Comparison of ENCODE assay signal across 19 mouse cellular contexts in genomic region chr10:32029996-32030395, GRCm38 (mm10).
DNase-seq lines count a peak whose midpoint lies in the region; ATAC-seq lines count a peak whose summit lies in the region.
"Had no signal": no experiment of that assay in that cellular context is flagged by ENCODE, and none has a peak within 500 bp of the region (broad histone marks: within the 10 kb centered on the region; RNA-seq: fewer than 3 reads in every experiment).

No protein-coding gene starts in this region.

- DNase-seq in frontal cortex, postnatal 10 days (ENCODE audit: low spot score in 2 of 2): no peak
- DNase-seq in layer of hippocampus, adult 9-11 months: peak; percentile 13
- DNase-seq in layer of hippocampus, adult 9-10 months (ENCODE audit: low spot score): no peak
- DNase-seq in right cerebral cortex, adult 18-20 months: peak; percentile 36
- DNase-seq in right cerebral cortex, postnatal 4 days: no peak
- DNase-seq in right cerebral cortex, postnatal 25 days: peak; percentile 13
- DNase-seq in spleen, adult 18-20 months: no peak
- DNase-seq: adrenal gland, postnatal 14 days; cerebellum, adult 18-20 months; cerebellum, adult 9-11 months; cerebellum, postnatal 36 days; gastrocnemius, postnatal 10 days; heart, adult 18-20 months; heart, postnatal 10 days; heart, postnatal 4 days had no signal

- ATAC-seq in frontal cortex, adult (ENCODE audit: low TSS enrichment): peak; percentile 60
- ATAC-seq: activated CD4-positive, CD25-positive, alpha-beta regulatory T cell, adult 4 months; forebrain, embryonic 13.5 days; hindbrain, embryonic 16.5 days had no signal

Comparison
In these comparisons a context has a peak if more than half of its experiments do, and no peak if none do; other contexts are left out.
1. DNase-seq: peak in layer of hippocampus, adult 9-11 months (single experiment), right cerebral cortex, adult 18-20 months (single experiment) and right cerebral cortex, postnatal 25 days (single experiment); none in frontal cortex, postnatal 10 days (0 of 2), layer of hippocampus, adult 9-10 months (single experiment), right cerebral cortex, postnatal 4 days (single experiment) and spleen, adult 18-20 months (0 of 2).